Mouse (Mus musculus): Measurements from ENCODE around the gene Usmg5.
"Not testable (repeated sequence)": the region's sequence is repeated elsewhere in the genome, so short reads cannot be mapped to it uniquely, and the experiment has no call there.

The Usmg5 gene

DNA sequence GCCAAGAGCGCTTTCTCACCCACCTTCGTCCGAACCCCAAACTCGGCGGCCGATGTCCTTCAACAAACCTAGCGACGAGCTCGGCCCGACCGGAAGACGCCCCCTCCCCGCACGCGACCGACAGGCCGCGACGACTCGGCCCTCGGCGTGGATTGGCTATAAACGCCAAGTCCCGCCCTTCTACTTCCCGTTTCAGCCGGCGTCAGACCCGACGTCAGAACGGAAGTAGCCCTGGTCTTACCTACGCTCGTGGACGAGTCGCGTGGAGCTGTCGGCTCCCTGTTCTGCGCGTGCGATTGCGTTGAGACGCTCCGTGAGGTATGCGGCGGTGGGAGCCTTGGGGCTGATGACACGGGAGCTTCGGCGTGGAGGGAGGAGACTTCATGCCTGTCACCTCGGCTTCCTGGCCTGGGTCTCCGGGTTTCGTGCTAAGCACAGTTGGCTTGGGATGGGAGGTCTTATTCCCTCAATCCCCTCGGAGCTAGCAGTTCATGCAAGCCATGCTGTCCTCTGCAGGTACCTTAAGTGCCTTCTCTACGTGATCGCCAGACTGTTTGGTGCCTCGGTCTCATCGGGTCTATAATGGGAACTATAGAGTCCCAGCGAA, at the start of gene Usmg5, which contains the start of gene Pdcd11:
Gene Usmg5, minus strand, starts transcription at position 98 of the 607 bp plus-strand sequence.
Gene Pdcd11, plus strand, starts transcription at position 219 of the 607 bp plus-strand sequence.
- peak; percentile 98 for DNase-seq (ENCODE audit: low read depth)

- DNase-seq (ENCODE audit: low read depth), result not testable (repeated sequence)
These were observed 49.2 kb upstream of the Usmg5 start for GRCm38 (mm10) chr19:47139611-47140010.

DNA sequence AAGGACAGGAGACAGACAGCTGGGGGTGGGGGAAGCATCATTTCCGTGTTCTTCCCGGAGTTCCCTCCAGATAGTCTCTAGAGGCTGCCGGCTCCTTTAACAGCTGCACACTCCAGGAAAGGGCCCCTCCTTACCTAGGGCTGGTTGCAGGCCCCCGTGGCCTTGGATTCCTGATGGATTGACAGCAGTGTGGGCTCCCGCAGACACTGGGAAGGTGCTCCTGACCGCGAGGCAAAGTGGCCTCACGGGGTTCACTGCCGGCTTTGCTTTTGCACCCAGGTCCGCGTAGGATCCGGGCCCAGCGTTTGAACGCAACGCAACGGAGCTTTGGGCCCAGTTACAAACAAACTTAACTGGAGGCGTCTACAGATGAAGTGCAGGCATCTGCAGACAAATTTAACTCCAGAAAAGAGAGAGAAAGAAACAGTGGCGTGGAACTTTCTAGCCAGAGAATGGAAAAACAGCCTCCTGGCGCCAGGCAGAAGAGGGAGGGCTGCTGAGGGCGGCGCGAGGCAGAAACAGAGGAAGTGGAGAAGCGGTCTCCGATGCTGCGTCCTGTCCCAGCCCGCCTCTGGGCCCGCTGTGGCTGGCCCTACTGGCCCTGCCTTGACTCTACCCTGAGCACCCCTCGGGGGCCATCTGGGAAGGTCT, 47.4 kb upstream of the Usmg5 start, which contains the start of gene Calhm2:
Gene Calhm2, minus strand, starts transcription at position 524 of the 651 bp plus-strand sequence.
- peak; percentile 77 for DNase-seq (ENCODE audit: low read depth)

DNA sequence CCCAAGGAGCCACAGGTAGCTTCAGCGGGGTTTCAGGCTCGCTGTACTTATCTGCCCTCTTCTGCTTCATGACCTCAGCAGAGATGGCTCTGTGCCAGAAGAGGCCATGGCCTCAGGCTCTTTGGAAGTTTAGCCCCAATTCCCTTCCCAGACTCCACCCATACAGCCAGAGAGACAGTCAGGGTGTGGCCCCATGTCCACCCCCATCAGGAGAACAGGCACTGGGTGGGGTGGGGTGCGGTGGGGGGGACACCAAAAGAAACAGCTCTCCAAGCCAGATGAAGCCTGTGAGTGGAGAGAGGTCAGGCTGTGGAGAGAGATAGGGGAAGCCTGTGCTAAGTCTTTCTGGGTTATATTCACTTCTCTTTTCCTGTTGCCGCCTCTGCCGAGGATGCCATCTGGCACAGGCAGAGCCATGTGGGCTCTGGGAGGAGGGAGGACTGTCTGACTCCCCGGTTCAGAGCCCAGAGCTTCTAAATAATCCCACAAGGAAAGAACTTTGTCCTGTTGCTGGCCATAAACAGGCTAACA, 46.7 kb upstream of the Usmg5 start:
- DNase-seq (ENCODE audit: low read depth), result peak; percentile 50

GRCm38 (mm10) chr19:47136170-47136569, 45.7 kb upstream of the Usmg5 start:
- no peak for DNase-seq (ENCODE audit: low read depth)

- no peak for DNase-seq (ENCODE audit: low read depth)
These were observed 45.1 kb upstream of the Usmg5 start for GRCm38 (mm10) chr19:47135568-47135967.

GRCm38 (mm10) chr19:47133161-47133560, 42.7 kb upstream of the Usmg5 start:
- DNase-seq (ENCODE audit: low read depth), result no peak

GRCm38 (mm10) chr19:47130551-47131125, 40.2 kb upstream of the Usmg5 start:
- no peak for DNase-seq (ENCODE audit: low read depth)

DNA sequence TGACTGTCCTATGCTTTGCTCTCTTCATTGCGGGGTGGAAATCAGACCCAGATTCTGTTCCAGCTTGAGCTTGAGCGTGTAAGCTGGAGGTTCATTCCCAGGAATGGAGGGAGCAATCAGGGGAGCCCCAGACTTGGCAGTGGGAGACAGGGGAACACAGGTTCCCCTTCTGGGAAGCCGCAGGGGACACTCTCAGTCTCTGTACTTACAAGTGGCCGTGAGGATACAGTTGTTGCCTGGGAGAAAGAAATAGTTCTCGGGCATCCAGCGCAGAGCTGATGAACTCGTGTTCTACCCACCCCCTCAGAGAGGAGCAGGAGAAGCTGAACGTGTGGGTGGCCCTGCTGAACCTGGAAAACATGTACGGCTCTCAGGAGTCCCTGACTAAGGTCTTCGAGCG, 38.4 kb upstream of the Usmg5 start:
- DNase-seq (ENCODE audit: low read depth), result no peak

DNA sequence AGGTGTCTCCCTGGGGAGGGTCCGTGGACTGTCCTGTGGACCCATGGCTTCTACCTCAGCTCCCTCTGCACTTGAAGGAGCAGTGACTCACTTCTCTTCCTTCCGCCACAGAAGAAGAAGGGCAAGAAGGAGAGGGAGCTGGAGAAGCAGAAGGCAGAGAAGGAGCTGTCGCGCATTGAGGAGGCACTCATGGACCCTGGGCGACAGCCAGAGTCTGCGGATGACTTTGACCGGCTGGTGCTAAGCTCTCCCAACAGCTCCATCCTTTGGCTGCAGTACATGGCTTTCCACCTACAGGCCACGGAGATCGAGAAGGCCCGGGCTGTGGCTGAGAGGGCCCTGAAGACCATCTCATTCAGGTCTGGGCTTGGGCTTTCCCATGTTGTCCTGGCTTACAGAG, 37.7 kb upstream of the Usmg5 start:
- no peak for DNase-seq (ENCODE audit: low read depth)

GRCm38 (mm10) chr19:47122802-47123201, 32.4 kb upstream of the Usmg5 start:
- DNase-seq (ENCODE audit: low read depth), result peak; percentile 78

DNA sequence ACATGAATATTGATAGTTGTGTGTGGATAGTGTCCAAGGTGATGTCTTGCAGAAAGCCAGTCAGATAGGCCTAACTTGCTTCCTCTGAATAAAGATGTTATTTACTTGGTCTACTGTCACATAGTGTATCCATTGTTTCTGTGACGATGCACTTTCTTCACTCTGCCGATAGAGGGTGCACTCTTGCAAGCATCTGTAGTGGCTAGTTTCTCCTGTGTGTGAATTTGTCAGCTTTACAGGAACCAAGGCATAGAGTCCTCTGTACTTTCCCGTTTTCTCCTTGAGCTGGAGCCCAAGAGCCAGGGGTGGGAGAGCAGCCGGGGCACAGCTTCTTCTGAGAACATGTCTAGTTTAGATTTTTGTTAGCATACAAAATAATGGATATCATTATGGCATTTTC, 30.6 kb upstream of the Usmg5 start:
- peak; percentile 66 for DNase-seq (ENCODE audit: low read depth)

- no peak for DNase-seq (ENCODE audit: low read depth)
These were observed 28.2 kb upstream of the Usmg5 start for GRCm38 (mm10) chr19:47118634-47119033.

GRCm38 (mm10) chr19:47104641-47105271, 14.3 kb upstream of the Usmg5 start:
- no peak for DNase-seq (ENCODE audit: low read depth)

- no peak for DNase-seq (ENCODE audit: low read depth)
These were observed 10.6 kb upstream of the Usmg5 start for GRCm38 (mm10) chr19:47101080-47101479.

DNA sequence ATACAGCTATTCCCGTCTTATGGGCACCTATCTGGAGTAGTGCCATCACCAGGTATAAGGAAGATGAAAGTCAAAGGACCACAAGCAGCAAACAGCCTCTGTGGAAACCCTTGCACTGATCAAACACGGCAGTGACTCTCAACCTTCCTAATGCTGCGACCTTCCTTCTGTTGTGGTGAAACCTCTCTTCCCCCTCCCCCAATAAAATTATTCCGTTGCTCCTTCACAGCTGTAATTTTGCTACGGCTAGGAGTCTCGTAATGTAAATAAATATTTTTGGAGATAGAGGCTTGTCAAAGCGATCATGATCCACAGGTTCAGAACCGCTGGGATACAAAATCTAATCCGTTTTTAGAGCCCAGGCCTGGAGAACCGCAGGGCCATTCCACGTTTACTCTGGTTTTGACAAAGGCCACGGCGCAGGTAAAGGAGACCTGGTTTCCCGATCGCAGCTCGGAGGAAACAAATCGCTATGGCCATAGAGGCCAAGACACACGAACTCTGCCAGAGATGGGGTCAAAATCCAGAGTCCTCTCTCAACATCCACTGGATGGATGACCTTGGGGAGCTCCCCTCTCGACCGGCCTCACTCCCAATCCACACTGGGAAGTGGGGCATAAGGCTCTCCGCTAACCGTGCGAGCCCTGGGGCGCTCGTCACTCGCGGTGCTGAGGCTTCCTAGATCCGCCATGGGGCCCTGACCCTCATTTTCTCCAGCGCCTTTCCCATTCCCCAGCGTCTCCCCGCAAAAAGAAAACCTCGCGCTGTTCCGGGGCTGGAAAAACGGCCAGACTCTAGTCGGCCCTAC, 525 bp downstream of the Usmg5 start:
- peak; percentile 68 for DNase-seq (ENCODE audit: low read depth)

GRCm38 (mm10) chr19:47088226-47088625, 2.2 kb downstream of the Usmg5 start:
- DNase-seq (ENCODE audit: low read depth), result no peak

GRCm38 (mm10) chr19:47067924-47068611, 22.4 kb downstream of the Usmg5 start:
- peak; percentile 91 for DNase-seq (ENCODE audit: low read depth)

DNA sequence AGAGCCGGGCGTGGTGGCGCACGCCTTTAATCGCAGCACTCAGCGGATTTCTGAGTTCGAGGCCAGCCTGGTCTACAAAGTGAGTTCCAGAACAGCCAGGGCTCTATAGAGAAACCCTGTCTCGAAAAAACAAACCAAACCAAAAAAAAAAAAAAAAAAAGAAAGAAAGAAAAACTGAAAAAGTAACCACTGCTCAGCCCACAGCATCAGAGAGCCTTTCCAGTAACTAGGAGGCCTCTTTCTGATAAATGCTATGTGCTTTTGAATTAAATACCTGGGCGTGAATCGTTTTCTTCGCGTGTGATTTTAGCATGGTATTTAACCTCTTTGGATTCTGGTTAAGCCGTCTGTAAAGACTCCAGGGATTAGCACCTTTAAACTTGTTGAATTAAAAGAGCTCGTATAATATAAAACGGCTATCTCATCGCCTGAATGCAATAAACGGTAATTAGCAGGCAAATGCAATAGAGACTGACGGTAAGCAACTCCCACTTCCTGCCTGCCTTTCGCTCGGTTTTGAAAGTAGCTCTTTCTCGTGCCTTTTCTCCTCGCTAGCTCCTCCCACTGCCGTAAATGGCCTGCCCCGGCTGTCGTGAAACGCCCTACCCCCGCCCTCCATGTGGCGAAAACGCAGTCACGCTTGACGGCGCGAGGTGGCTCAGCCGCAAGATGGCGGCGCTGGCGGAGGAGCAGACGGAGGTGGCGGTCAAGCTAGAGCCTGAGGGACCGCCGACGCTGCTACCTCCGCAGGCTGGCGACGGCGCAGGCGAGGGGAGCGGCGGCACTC, 23.2 kb downstream of the Usmg5 start, which contains the start of gene Taf5:
Gene Taf5, plus strand, starts transcription at position 651 of the 787 bp plus-strand sequence.
- DNase-seq (ENCODE audit: low read depth), result peak; percentile 99

DNA sequence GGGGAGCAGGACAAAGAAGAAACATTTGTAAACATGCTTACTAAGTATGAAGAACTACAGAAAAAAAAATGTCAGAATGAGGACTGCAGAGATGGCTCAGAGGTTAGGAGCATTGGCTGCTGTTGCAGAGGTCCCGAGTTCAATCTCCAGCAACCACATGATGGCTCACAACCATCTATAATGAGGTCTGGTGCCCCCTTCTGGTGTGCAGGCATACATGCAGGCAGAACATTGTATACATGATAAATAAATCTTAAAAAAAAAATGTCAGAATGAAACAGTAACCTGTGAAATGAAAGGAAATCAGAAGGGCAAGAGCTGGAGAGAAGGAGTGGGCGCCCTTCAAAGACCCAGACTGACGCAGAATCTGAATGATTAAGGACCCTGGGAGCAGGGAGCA, 24.6 kb downstream of the Usmg5 start:
- no peak for DNase-seq (ENCODE audit: low read depth)

Measured in induced T-regulatory cell, adult 2 months (primary cell).